Mouse (Mus musculus) CH12.LX (cell line): ENCODE results near the gene Phf20.

Experiments
- BHLHE40 ChIP-seq: IDR thresholded peaks from 2 replicates; pipeline ENCODE4 v1.6.1; 2011; ENCODE audit warnings: mild to moderate bottlenecking, low read depth, low read length, improper control_type of control experiment
- HCFC1 ChIP-seq: IDR thresholded peaks from 2 replicates; pipeline ENCODE4 v1.6.1; 2012; ENCODE audit warnings: low read depth, mild to moderate bottlenecking, inconsistent platforms, low read length, improper control_type of control experiment
- POLR2A ChIP-seq: IDR thresholded peaks from 2 replicates; pipeline ENCODE4 v1.6.1; 2011; ENCODE audit warnings: low read depth, mild to moderate bottlenecking, improper control_type of control experiment, low read length

DNA sequence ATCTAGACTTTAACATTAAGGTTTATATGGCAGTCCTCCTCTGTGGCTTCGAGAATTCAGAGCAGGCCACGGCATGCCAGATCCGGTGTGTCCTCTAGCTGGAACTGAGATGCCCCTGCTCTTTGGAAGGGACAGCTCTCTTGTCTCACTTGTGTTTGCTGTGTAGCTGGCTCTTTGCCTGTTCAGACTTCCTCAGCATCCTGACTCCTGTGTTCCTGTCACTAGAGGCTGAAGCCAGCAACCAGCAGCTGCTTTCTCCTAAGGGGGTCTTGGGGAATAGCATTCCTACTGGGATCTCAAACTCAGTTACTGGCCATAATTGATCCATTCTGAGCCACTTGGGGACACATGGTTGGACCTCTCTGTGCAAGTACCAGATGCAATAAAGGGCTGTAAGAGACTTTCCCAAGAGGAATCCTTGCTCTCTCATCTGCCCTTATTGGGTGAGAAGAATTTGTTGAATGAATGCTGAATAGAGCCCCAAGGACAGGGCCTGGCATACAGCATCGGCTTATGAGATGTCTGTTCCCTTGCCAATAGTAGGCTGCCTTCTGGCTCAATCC is 153.1 kb downstream of the Phf20 start:
- TF ChIP-seq HCFC1 (no peak), POLR2A (no peak), BHLHE40 (no peak)
